Mouse (Mus musculus): ENCODE measurements around the gene Sesn3. TPM values are rescaled to one million over a fixed set of nuclear protein-coding genes. Genes with fewer than 3 reads are reported as not detected.
"Not testable (repeated sequence)": the region's sequence is repeated elsewhere in the genome, so short reads cannot be mapped to it uniquely, and the experiment has no call there.

Sesn3 gene
- total RNA-seq (2021), result 100 to 1,000 TPM; 111 to 118 TPM
- long read RNA-seq, experiment 1, full-length matches to known transcripts, result 10 of 35 reads
- long read RNA-seq, experiment 1, partial matches to known transcripts, result 1 of 35 reads
- long read RNA-seq, experiment 1, other reads (novel, unspliced or antisense), result 24 of 35 reads
- long read RNA-seq, experiment 2, full-length matches to known transcripts, result 11 of 29 reads
- long read RNA-seq, experiment 2, partial matches to known transcripts, result 2 of 29 reads
- long read RNA-seq, experiment 2, other reads (novel, unspliced or antisense), result 16 of 29 reads

GRCm38 (mm10) chr9:14274986-14275720 lies at the start of gene Sesn3:
Sesn3 (plus strand) TSS chr9:14275067.
- Histone ChIP-seq H3K27ac (peak within 1 kb of the TSS; percentile 73), H3K4me3 (peak within 1 kb of the TSS; percentile 80)
- DNase-seq (ENCODE audit: extremely low spot score in 1 of 2, low spot score in 2 of 2), result peak; percentile 56 to 65
- intact Hi-C loops (cut with DNase I), result loop anchor here (5.0 kb wide), 2 partner anchors 107 to 273 kb away; partner anchors contain the start of gene Endod1
- peak; percentile 39 for TF ChIP-seq CTCF (IDR thresholded peaks at IDR 0.05)

- H3K4me3 ChIP-seq; intact Hi-C loops (cut with DNase I); DNase-seq (ENCODE audit: extremely low spot score in 1 of 2, low spot score in 2 of 2); H3K27ac ChIP-seq: not testable (repeated sequence)
Observed at GRCm38 (mm10) chr9:14227086-14227485, 47.8 kb upstream of the Sesn3 start.

DNA sequence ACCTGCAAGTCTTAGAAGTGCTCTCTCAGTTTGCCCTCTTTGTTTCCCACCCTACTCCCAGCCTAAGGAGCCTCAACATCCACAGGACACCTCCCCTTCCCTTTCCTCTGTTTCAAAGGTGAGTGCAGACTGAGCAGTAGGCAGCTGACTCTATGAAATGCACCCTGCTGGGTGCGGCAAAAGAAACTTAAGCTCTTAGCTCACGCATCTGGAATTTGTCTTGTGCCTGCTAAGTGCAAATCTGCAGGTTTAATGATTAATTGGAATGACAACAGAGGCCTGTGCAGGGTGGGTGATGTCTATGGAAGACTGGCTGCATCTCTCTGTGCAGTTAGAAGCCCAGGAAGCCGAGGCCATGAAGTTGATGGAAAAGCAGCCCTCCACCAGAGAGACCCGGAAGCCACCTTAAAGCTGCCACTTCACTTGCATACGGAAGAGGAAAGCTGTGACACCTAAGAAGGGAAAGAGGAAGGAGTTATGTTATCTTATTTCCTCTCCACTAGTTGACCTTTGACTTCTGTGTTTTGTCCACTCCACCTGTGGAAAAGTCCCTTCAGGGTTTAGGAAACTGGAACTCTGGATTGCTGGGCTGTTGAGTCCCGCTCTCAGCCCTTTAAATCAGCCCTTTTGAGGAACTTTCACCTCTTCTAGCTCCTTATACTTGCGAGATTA lies 41.0 kb upstream of the Sesn3 start:
- Histone ChIP-seq H3K27ac (no peak overlapping the region), H3K4me3 (no peak overlapping the region)
- DNase-seq (ENCODE audit: extremely low spot score in 1 of 2, low spot score in 2 of 2), result no peak
- intact Hi-C loops (cut with DNase I), result no loop called here
- TF ChIP-seq CTCF (IDR thresholded peaks at IDR 0.05), result no peak

DNA sequence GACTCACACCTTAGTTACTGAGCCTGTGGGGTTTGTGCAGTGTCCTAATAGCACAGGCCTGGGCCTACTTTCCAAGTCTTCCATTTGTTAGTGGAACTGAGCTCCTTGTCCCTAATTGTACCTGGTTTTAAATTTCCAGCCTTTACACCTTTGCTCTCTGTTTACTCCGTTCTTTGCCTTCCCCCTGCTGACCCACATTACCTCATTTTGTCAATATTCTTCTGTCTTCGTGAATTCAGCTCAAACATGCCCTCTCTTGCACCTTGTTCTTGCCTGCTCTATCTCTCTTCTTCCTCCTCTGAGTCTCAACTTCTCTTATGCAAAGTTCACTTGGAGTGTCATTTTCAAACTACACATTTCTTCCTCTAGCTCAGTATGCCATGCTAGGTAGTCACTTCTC lies 39.6 kb upstream of the Sesn3 start:
- no peak for TF ChIP-seq CTCF (IDR thresholded peaks at IDR 0.05)
- Histone ChIP-seq H3K27ac (no peak overlapping the region), H3K4me3 (no peak overlapping the region)
- DNase-seq (ENCODE audit: extremely low spot score in 1 of 2, low spot score in 2 of 2), result no peak
- intact Hi-C loops (cut with DNase I), result no loop called here

DNA sequence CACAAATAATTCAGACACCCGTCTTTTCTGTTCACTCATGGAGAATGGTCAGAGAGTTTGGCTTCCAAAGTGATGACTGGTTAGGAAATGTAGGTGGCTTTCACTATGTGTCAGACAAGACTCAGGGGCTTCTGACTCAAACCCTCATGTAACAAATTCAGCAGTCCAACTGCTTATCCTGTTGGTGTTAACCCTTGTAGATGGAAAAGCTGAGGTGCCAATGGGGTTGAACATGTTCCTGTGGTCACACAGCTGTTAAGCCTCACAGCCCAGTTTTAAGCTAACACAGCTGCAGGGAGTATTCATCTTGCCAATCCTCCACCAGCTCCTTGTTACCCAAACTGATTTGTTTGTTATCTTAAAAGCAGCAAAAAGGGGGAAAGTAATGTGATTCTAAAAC lies 33.9 kb upstream of the Sesn3 start:
- intact Hi-C loops (cut with DNase I); H3K4me3 ChIP-seq; DNase-seq (ENCODE audit: extremely low spot score in 1 of 2, low spot score in 2 of 2); H3K27ac ChIP-seq: not testable (repeated sequence)

- Histone ChIP-seq H3K27ac (no peak overlapping the region), H3K4me3 (no peak overlapping the region)
- no peak for TF ChIP-seq CTCF (IDR thresholded peaks at IDR 0.05)
- no peak for DNase-seq (ENCODE audit: extremely low spot score in 1 of 2, low spot score in 2 of 2)
- intact Hi-C loops (cut with DNase I), result no loop called here
Observed at GRCm38 (mm10) chr9:14242308-14242707, 32.6 kb upstream of the Sesn3 start.

DNA sequence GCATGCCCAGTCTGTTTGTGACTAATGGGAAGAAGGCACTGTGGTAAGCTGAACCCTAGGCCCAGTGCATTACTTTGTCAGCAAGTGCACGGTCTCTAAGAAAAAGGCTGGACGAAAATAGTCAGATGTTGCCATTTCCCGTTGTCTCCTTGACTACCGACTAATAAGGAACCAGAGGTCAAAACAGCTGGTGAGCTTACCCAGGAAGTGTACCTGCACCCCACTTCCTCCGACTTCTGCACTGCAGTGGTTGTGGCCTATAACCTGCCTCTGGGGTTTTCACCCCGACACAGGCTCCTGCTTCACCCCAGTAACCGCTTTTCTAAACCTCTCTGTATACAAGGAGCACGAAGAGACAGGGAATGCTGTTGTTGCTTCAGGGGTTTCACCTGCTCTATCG lies 30.3 kb upstream of the Sesn3 start:
- no peak overlapping the region for H3K4me3 ChIP-seq
- intact Hi-C loops (cut with DNase I), result no loop called here
- DNase-seq (ENCODE audit: extremely low spot score in 1 of 2, low spot score in 2 of 2), result no peak
- TF ChIP-seq CTCF (IDR thresholded peaks at IDR 0.05), result no peak
- no peak overlapping the region; the same call in 1 of the 2 replicates for H3K27ac ChIP-seq

GRCm38 (mm10) chr9:14245013-14245586 lies 29.8 kb upstream of the Sesn3 start:
- H3K27ac ChIP-seq, result no peak overlapping the region; the same call in 1 of the 2 replicates

GRCm38 (mm10) chr9:14246016-14246799 lies 28.7 kb upstream of the Sesn3 start:
- Histone ChIP-seq H3K4me3 (no peak overlapping the region), H3K27ac (no peak overlapping the region)
- no peak for TF ChIP-seq CTCF (IDR thresholded peaks at IDR 0.05)
- intact Hi-C loops (cut with DNase I), result no loop called here
- DNase-seq (ENCODE audit: extremely low spot score in 1 of 2, low spot score in 2 of 2), result peak in 1 of 2 experiments; percentile 25

More at GRCm38 (mm10) chr9:14245013-14245586, 29.8 kb upstream of the Sesn3 start:
- no peak for DNase-seq (ENCODE audit: extremely low spot score in 1 of 2, low spot score in 2 of 2)
- no peak for TF ChIP-seq CTCF (IDR thresholded peaks at IDR 0.05)
- no peak overlapping the region for H3K4me3 ChIP-seq
- intact Hi-C loops (cut with DNase I), result no loop called here

- DNase-seq (ENCODE audit: extremely low spot score in 1 of 2, low spot score in 2 of 2), result peak in 1 of 2 experiments; percentile 18
- no peak overlapping the region for H3K4me3 ChIP-seq
- H3K27ac ChIP-seq, result peak overlapping the region; percentile 64
- TF ChIP-seq CTCF (IDR thresholded peaks at IDR 0.05), result no peak
- intact Hi-C loops (cut with DNase I), result no loop called here
Observed at GRCm38 (mm10) chr9:14247480-14248208, 27.2 kb upstream of the Sesn3 start.
